Mouse (Mus musculus) urinary bladder, postnatal 14 days (tissue): ENCODE measurements around the gene Lrrc4b.

ENCODE experiments used
- DNase-seq: peaks from one replicate; pipeline ENCODE4 v3.0.0; 2021; ENCODE audit warnings: low spot score

The Lrrc4b gene

GRCm38 (mm10) chr7:44487936-44488335, 59.1 kb downstream of the Lrrc4b start:
- no peak for DNase-seq

DNA sequence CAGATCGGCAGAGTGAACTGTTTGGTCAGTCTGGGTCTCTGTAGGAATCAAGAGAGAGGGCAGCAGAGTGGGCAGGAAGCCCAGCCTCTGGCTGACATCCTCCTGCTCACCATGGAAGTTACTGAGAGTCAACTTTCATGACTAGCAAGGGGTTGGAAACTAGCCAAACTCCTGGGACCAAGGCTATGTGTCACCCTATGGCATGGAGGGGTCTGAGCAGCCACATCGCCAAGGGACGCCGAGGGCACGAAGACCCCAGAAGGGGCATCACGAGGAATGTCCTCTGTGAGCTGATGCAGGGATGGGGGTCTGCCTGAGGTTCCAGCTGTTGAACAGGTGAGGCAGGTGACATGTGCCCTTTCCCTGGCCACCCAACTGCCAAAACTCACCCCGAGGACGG, 59.7 kb downstream of the Lrrc4b start:
- no peak for DNase-seq

DNA sequence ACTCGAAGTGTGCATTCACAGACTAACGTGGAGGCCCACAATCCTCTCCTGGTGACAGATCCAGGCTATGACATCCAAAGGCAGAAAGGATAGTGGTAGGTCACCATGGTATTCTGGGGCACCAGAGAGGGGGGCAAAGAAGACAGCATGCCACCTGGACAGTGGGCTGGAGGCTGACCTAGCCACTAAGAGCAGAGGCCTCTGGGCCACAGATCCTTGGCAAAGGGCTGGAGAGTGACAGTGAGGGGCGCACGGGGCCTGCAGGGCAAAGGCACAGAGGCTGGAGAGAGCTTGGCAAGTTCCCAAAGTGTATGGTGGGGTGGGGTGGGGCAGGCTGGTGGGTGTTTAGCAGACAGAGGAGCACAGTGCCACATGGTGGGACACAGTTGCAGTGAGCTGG, 61.5 kb downstream of the Lrrc4b start:
- no peak for DNase-seq

DNA sequence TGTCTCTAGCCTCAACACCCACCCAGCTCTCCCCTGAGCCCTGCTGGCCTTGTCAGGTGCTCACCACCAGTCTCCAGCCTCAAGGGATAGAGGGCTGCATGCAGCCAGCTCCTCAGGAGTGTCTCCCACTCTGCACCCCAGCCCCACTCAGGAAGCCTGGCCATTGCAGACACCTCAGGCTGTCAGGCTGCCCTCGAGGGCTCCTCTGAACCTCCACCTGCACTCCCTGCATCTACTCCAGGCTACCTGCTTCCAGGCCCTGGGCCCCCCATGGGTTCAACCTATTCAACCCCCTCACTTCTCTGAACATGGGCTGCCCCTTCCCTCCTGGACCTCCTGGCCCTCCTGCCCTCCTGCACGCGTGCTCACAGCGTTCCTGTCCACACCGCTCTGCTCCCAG, 62.6 kb downstream of the Lrrc4b start:
- DNase-seq, result no peak

DNA sequence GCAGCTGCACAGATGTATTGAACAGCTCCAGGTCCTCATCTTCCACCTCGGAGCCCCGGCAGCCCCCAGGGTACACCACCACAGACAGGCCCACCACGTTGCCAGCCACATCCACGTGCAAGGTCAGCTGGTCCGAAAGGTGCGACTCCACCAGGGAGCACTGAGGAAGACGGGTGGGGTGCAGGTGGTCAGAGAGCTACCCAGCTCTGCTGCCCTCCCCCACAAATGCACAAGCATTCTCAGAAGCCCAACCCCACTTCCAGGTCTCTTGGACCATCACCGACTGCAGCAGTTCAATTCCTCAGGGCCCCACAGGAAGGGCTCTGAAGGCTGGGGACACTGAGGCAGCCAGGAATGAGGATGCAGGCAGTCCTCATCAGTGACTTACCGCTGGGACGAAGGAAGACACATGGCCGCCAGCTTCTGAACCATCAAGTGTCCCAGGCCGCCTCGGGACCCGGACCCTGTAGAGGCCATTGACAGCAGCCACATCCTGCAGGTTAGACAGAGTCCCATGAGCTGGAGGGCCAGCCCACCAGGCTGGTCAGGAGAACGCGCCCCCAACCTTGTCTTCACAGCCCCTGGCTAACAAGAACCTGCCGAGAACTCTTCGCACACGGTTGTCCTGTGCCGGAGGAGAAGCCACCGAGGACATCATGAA, 63.5 kb downstream of the Lrrc4b start:
- no peak for DNase-seq

- DNase-seq, result no peak
These were observed 65.9 kb downstream of the Lrrc4b start for GRCm38 (mm10) chr7:44494681-44495080.

DNA sequence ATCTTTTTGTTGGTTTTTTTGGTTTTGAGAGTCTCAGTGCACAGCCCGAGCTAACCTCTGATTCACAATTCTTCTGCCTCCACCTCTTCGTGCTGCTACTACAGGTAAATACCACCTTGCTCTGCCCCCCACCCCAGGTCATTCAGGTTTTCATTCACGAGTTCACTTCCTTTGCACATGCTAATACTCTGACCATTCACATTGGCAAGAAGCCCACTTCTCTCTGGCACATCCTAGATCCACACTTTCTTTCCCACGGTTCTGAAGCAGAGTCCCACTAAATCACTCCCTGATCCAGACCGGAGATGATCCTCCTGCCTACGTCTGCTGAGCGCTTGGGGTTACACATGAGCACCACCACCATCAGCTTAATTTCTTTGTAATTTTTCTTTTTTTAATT, 66.3 kb downstream of the Lrrc4b start:
- no peak for DNase-seq

DNA sequence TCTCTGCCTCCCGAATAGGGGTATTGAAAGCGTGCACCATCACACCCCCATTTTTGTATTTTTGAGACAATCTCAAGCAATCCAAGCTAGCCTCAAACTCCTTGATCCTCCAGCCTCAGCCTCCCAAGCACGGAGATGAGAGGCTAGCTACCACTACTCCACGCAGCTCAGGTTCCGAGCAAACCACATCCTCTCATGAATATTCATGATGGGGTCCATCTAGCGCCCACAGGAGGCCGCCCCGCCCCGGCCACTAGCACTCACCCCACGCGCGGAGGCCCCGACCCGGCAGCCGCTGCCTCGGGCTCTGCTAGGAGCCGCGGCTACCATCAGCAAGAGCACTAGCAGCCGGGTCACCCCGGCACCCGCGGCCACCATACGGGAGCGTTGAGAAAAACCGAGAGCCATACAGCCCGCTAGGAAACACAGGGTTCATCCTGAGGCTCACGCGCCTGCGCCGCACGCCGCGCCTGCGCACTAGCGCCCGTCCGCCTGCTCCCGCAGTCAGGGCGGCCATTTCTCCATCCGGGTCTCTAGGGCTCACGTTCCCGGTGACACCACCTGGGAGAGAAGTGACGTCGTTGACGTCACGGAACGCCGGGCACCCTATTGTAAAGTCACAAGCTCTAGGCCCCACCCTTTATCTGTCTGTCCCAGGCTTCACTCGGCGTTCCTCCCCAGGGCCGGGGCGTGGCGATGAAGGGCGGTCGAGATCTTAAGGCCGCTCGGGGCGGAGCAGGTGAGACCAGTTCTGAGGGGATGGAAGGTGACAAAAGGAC, 67.4 kb downstream of the Lrrc4b start, which contains the start of the genes Emc10 and Fam71e1:
Emc10 (minus strand) TSS at position 538 of the 779 bp plus-strand sequence.
Fam71e1 (plus strand) TSS at position 590 of the 779 bp plus-strand sequence.
- peak; percentile 98 for DNase-seq

DNA sequence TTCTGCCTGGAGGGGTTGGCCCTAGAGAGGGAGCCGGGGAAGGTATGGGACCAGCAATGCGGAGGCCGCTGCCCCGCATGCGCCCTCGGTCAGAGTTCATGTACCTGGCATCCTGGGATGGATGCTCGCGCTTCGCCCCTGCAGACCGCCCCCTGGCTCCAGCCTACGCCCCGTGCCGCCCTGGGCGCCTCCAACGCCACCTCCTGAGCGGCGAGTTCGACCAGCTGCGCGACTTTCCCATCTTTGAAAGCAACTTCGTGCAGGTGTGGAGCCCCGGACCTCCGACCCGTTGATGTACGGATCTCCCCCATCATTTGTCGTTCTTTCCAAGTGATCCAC, 67.9 kb downstream of the Lrrc4b start:
- no peak for DNase-seq

DNA sequence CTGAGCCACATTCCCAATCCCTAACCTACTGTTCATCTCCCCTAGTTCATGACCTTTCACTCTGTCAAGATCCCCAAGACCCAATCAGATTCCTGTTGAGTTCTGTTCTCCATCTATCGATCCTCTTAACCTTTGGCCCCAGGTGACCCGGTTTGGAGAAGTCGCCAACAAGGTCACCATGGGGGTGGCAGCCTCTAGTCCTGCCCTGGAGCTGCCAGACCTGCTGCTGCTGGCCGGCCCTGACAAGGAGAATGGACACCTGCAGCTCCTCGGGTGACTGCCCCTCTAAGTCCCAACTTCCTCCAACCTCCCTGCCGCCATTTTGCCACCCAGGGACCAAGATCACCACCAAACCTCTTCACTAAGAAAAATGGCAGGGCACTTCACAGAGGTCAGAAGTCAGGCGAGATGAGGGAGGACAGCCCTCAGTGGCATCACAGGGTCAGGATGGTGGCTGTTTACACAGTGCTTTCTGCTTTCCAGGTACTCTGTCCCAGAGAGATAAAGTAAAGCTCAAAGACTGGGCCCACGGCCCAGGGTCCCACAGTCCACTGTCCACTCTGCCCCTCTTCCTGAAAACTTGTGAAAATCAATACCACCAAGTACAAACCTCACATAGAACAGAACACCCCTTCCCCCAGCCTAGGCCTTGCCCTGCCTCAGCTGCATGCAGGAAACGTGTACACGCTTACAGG, 68.7 kb downstream of the Lrrc4b start:
- no peak for DNase-seq

DNA sequence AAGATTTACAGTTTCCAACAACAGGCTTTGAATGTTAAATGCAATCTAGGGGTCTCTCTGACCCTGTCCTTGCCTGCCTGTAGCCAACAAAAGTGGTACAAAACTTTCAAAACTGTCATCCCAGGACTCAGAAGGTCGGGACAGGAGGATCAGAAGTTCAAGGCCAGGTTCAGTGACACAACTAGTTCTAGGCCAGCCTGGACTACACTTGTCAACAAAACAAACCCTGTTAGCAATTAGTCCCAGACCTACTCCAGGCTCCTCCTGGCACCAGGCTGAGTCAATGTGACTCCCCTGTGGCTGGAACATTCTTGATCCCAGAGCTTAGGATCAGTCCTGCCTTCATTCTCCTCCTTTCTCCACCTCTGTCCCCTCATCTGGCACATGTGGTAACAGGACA, 70.1 kb downstream of the Lrrc4b start:
- DNase-seq, result no peak

DNA sequence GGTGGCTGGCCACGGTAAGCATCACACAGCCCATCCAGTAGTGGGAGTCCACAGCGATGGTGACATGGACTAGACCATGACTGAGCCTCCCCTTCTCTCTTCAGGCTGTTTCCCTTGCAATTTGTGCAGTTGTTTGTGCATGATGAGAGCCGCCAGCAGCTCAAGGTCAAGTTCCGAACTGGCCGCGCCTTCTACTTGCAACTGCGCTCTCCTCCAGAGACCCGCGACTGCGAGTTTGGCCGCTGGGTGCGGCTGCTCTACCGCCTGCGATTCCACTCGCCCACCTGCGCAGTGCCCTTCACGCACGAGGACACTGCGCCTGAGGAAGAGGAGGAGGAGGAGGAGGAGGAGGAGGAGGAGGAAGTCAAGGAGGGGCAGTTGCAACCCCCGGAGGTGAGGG, 71.2 kb downstream of the Lrrc4b start:
- no peak for DNase-seq

GRCm38 (mm10) chr7:44501563-44502115, 72.8 kb downstream of the Lrrc4b start:
- DNase-seq, result peak; percentile 65

- DNase-seq, result no peak
These were observed 78.7 kb downstream of the Lrrc4b start for GRCm38 (mm10) chr7:44507491-44507890.
